Mouse (Mus musculus): ENCODE measurements around the gene Zfp992.
"Not testable (repeated sequence)": the region's sequence is repeated elsewhere in the genome, so short reads cannot be mapped to it uniquely, and the experiment has no call there.

GRCm38 (mm10) chr4:146489196-146489595 lies 40.4 kb downstream of the Zfp992 start:
- not testable (repeated sequence) for TF ChIP-seq CTCF, EP300 (IDR thresholded peaks at IDR 0.05; ENCODE audit: low read depth)

Measured in liver, embryonic 14.5 days (tissue).